Mouse (Mus musculus): Measurements from ENCODE around the gene Vmn2r19. TPM values are rescaled to one million over a fixed set of nuclear protein-coding genes. Genes with fewer than 3 reads are reported as not detected.

Vmn2r19 gene
- total RNA-seq, 1 experiment from 2014 or later = not detected

Other genes with a start within 250 kb of the Vmn2r19 start
- 3.7 and 4.0 TPM in 2 replicates for gene Clec4a2, start 201.9 kb upstream of the Vmn2r19 start, total RNA-seq (2021)
- gene Clec4b2, start 135.4 kb upstream of the Vmn2r19 start, total RNA-seq (2021) = 0.30 TPM in 1 of 2 replicates, not detected in the other
- gene Clec4n, start 78.5 kb upstream of the Vmn2r19 start, total RNA-seq (2021) = 1.6 and 3.4 TPM in 2 replicates
- 0.41 TPM in 1 of 2 replicates, not detected in the other for gene Clec4d, start 46.2 kb upstream of the Vmn2r19 start, total RNA-seq (2021)
- gene Clec4e, start 18.5 kb upstream of the Vmn2r19 start, total RNA-seq (2021) = 0.15 and 0.60 TPM in 2 replicates
- gene Vmn2r20, start 109.8 kb downstream of the Vmn2r19 start, total RNA-seq (2021) = not detected in 2 replicates
- not detected in 2 replicates for gene Vmn2r21, start 225.1 kb downstream of the Vmn2r19 start, total RNA-seq (2021)

Measured in adrenal gland, postnatal 14 days (tissue).